Mouse (Mus musculus) left cerebral cortex, adult 18-20 months (tissue): ENCODE data around the gene Nol10. TPM values are rescaled to one million over a fixed set of nuclear protein-coding genes. Genes with fewer than 3 reads are reported as not detected.

ENCODE experiments used
- DNase-seq, 2 experiments: peaks; one replicate each; pipeline ENCODE4 v3.0.0; 2021 to 2022; ENCODE audit warnings: low spot score in 2 of 2, mixed read lengths in 1 of 2
- total RNA-seq, 2 experiments: library from RNA; stranded (reverse); gene quantifications; 2 replicates each; pipeline ENCODE4 v1.2.3; 2021

Gene Nol10
- total RNA-seq, 2 experiments from 2014 or later = 20.8 to 21.3 TPM

- DNase-seq = no peak
Observed at GRCm38 (mm10) chr12:17403998-17404397, 55.7 kb downstream of the Nol10 start.

- DNase-seq = no peak
Observed at GRCm38 (mm10) chr12:17406825-17407224, 58.6 kb downstream of the Nol10 start.

GRCm38 (mm10) chr12:17408312-17408711, 60.1 kb downstream of the Nol10 start:
- no peak for DNase-seq

- DNase-seq = no peak
Observed at GRCm38 (mm10) chr12:17411242-17411641, 63.0 kb downstream of the Nol10 start.

GRCm38 (mm10) chr12:17411797-17412526, 63.7 kb downstream of the Nol10 start:
- no peak for DNase-seq

GRCm38 (mm10) chr12:17414734-17415133, 66.5 kb downstream of the Nol10 start:
- DNase-seq = no peak

- no peak for DNase-seq
Observed at GRCm38 (mm10) chr12:17420168-17420810, 72.0 kb downstream of the Nol10 start.

- no peak for DNase-seq
Observed at GRCm38 (mm10) chr12:17425254-17426169, 77.3 kb downstream of the Nol10 start.

- DNase-seq = no peak
Observed at GRCm38 (mm10) chr12:17426735-17427134, 78.5 kb downstream of the Nol10 start.

GRCm38 (mm10) chr12:17430578-17430977, 82.3 kb downstream of the Nol10 start:
- DNase-seq = no peak

- no peak for DNase-seq
Observed at GRCm38 (mm10) chr12:17431166-17431565, 82.9 kb downstream of the Nol10 start.

- DNase-seq = no peak
Observed at GRCm38 (mm10) chr12:17431812-17432332, 83.6 kb downstream of the Nol10 start.

GRCm38 (mm10) chr12:17433712-17434111, 85.5 kb downstream of the Nol10 start:
- DNase-seq = no peak

GRCm38 (mm10) chr12:17436471-17436870, 88.2 kb downstream of the Nol10 start:
- DNase-seq = no peak

GRCm38 (mm10) chr12:17440251-17440651, 92.0 kb downstream of the Nol10 start:
- peak in 1 of 2 experiments; percentile 17 for DNase-seq

GRCm38 (mm10) chr12:17441495-17441894, 93.2 kb downstream of the Nol10 start:
- DNase-seq = no peak

GRCm38 (mm10) chr12:17444406-17444805, 96.1 kb downstream of the Nol10 start:
- no peak for DNase-seq

- no peak for DNase-seq
Observed at GRCm38 (mm10) chr12:17445251-17445650, 97.0 kb downstream of the Nol10 start.

- DNase-seq = no peak
Observed at GRCm38 (mm10) chr12:17448781-17449180, 100.5 kb downstream of the Nol10 start.

GRCm38 (mm10) chr12:17449661-17450091, 101.4 kb downstream of the Nol10 start:
- no peak for DNase-seq

- DNase-seq = no peak
Observed at GRCm38 (mm10) chr12:17450503-17450902, 102.2 kb downstream of the Nol10 start.
